Mouse (Mus musculus) neural tube, embryonic 13.5 days (tissue): ENCODE results near the gene Capn2. TPM values are rescaled to one million over a fixed set of nuclear protein-coding genes. Genes with fewer than 3 reads are reported as not detected.

Experiments used
- ATAC-seq: fragments of 200-750 bp; cut with Nextera tagmentation; 2 replicates; pipeline ENCODE4 v1.8.0; 2017; ENCODE audit warnings: low read depth, mild to moderate bottlenecking, moderate TSS enrichment, moderate library complexity
- H3K27ac ChIP-seq: fragments of 300-500 bp; sonication (generic); replicated peaks from 2 replicates; pipeline ENCODE4 v1.5.1; 2015; ENCODE audit warnings: moderate library complexity, mild to moderate bottlenecking, inconsistent platforms
- H3K27me3 ChIP-seq: fragments of 300-500 bp; sonication (generic); 2 replicates; pipeline ENCODE4 v1.6.1; 2015; ENCODE audit warnings: mild to moderate bottlenecking, inconsistent platforms
- H3K36me3 ChIP-seq: fragments of 300-500 bp; sonication (generic); 2 replicates; pipeline ENCODE4 v1.6.1; 2015; ENCODE audit warnings: mild to moderate bottlenecking, inconsistent platforms
- H3K4me1 ChIP-seq: fragments of 300-500 bp; sonication (generic); replicated peaks from 2 replicates; pipeline ENCODE4 v1.6.1; 2015; ENCODE audit warnings: inconsistent platforms
- H3K4me2 ChIP-seq: fragments of 300-500 bp; sonication (generic); 2 replicates; pipeline ENCODE4 v1.6.1; 2015; ENCODE audit warnings: inconsistent platforms, mild to moderate bottlenecking, moderate library complexity
- H3K4me3 ChIP-seq: fragments of 300-500 bp; sonication (generic); 2 replicates; pipeline ENCODE4 v1.5.1; 2015; ENCODE audit warnings: mild to moderate bottlenecking, inconsistent platforms
- H3K9ac ChIP-seq: fragments of 300-500 bp; sonication (generic); 2 replicates; pipeline ENCODE4 v1.6.1; 2015; ENCODE audit warnings: moderate library complexity, mild to moderate bottlenecking, inconsistent platforms
- H3K9me3 ChIP-seq: fragments of 300-500 bp; sonication (generic); 2 replicates; pipeline ENCODE4 v1.6.1; 2016; ENCODE audit warnings: inconsistent platforms
- WGBS: fragments of 180-500 bp; shearing (Covaris S2); methylation state at CpG from one replicate; pipeline ENCODE4 v1.1.7; 2015; 5-methylcytosine and 5-hydroxymethylcytosine counted together
- polyA plus RNA-seq: library from polyadenylated mRNA; unstranded; fragments of >200 nt; fragmentation: Nextera tagmentation; extraction: Ambion mirVana; gene quantifications from 2 replicates; pipeline ENCODE4 v1.2.1, GENCODE M21; 2015

The Capn2 gene
- polyA plus RNA-seq, 1 experiment from 2014 or later, result 95.5 TPM

DNA sequence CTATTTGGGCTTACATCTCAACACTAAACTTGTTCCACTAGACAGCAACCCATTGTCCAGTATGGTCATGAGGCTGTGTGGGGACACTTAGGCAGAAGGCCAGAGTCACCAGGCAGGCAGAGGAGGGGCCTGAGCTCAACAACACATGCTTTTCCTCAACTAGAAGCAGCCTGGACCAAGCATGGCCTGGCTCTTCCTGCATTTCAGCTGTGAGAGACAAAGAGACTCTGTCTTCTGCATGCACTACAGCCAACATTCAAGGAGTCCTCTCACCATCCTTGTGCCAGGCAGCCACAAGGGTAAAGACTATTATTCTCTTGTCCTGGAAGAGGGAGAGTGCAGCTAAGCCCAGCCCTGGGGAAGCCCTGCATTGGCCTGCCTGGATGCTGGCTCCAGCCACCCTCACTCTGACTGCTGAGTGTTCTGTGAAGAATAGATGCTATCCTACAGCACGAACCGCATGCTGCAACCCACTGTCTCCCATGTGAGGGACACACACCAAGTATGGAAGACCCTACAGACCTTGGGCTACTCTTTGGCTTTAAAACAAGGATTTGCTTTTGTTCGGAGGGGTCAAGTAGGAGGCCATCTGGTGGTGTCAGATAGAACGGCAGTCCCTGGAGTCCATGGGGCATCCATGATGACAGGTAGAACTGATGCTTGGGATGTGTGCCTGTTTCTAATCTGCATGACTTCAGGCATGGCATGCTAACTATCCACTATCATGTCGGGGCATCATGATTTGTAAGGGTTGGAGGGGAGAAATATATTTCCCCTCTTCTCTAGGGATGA is 42.2 kb downstream of the Capn2 start:
- no peak overlapping the region for H3K9ac ChIP-seq
- 83% methylated on average over 5 of the region's 5 CpGs for WGBS
- H3K27ac ChIP-seq, result no peak overlapping the region
- no peak overlapping the region for H3K4me2 ChIP-seq
- H3K9me3 ChIP-seq, result no peaks in the 10 kb centered on the region
- H3K4me1 ChIP-seq, result no peaks in the 10 kb centered on the region
- H3K27me3 ChIP-seq, result no peaks in the 10 kb centered on the region
- H3K4me3 ChIP-seq, result no peak overlapping the region
- H3K36me3 ChIP-seq, result peaks cover 97% of the 10 kb centered on the region
- ATAC-seq, result no peak

DNA sequence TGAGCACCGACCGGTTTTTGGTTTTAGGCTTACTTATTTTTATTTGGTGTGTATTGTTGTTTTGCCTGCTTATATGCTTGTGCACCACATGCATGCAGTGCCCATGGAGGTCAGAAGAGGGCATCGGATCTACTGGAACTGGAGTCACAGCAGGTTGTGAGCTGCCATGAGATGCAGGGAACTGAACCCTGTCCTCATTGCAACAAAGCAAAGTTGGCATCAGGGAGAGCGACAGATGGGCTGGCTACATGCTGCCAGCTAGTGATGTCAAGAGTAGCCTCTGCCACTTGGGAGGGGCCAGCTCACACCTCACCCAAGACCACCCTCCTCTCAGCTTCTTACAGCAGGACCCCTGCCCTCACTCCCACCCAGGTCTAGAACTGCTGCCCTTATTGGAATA is 51.4 kb downstream of the Capn2 start:
- no peak for ATAC-seq
- H3K4me2 ChIP-seq, result no peak overlapping the region

DNA sequence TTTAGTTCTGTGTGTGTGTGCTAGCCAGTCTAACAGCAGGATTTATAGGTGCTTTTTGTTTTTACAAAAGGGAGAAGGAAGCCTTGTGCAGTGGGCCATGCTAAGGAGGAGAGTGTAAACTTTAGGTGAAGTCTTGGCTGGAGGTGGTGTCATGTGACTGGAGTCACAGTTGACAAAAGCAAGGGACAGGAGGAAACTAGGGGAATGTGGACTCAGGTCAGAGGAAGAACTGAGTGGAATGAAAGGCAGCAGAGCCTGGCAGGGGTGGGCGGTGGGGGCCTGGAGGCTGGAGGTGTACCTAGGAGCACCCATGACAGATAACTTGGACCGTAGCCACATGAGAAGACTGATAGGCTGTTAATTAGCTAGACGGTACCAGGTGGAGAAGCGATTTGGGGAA is 52.1 kb downstream of the Capn2 start:
- Histone ChIP-seq H3K4me2 (no peak overlapping the region), H3K27me3 (no peaks in the 10 kb centered on the region), H3K36me3 (peaks cover 49% of the 10 kb centered on the region), H3K4me1 (peaks cover 23% of the 10 kb centered on the region), H3K9me3 (no peaks in the 10 kb centered on the region), H3K9ac (no peak overlapping the region), H3K27ac (peak overlapping the region; percentile 14; the same call in 1 of the 2 replicates), H3K4me3 (no peak overlapping the region)
- WGBS, result 60% methylated on average over 4 of the region's 4 CpGs
- peak; percentile 41; the same call in 1 of the 2 replicates for ATAC-seq

More for the DNA sequence above, 51.4 kb downstream of the Capn2 start:
- 87% methylated on average over 4 of the region's 4 CpGs for WGBS
- no peaks in the 10 kb centered on the region for H3K27me3 ChIP-seq
- peaks cover 16% of the 10 kb centered on the region for H3K4me1 ChIP-seq
- H3K4me3 ChIP-seq, result no peak overlapping the region
- H3K9ac ChIP-seq, result no peak overlapping the region
- H3K27ac ChIP-seq, result peak overlapping the region; percentile 14; the same call in 1 of the 2 replicates
- no peaks in the 10 kb centered on the region for H3K9me3 ChIP-seq
- peaks cover 52% of the 10 kb centered on the region for H3K36me3 ChIP-seq

DNA sequence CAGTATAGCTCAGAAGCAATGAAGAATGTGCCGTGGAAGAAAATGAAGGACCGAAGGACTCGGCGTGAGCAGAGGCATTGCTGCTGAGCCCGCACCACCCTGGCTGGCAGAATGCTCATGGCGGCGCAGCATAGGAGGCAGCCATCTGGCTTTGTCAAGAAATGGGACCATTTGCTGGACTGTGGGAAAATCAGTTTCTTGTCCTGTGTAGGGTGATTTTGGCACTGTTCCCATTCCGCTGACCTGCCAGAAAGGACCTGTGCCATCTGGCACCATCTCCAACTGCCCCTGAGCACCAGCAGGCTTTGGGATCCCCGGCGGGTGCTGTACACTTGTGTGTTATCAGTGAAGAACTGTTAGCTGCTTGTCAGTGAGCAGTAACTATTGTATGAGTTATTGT is 55.6 kb downstream of the Capn2 start:
- ATAC-seq, result peak; percentile 49; the same call in 1 of the 2 replicates
- H3K27ac ChIP-seq, result peak overlapping the region; percentile 68
- H3K9ac ChIP-seq, result no peak overlapping the region
- H3K27me3 ChIP-seq, result no peaks in the 10 kb centered on the region
- H3K4me2 ChIP-seq, result no peak overlapping the region
- H3K4me1 ChIP-seq, result peaks cover 40% of the 10 kb centered on the region
- H3K9me3 ChIP-seq, result no peaks in the 10 kb centered on the region
- WGBS, result 58% methylated on average over 10 of the region's 10 CpGs
- no peak overlapping the region for H3K4me3 ChIP-seq
- H3K36me3 ChIP-seq, result peaks cover 29% of the 10 kb centered on the region

- H3K4me1 ChIP-seq, result peaks cover 40% of the 10 kb centered on the region
- 69% methylated on average over 7 of the region's 7 CpGs for WGBS
- peak overlapping the region; percentile 68 for H3K27ac ChIP-seq
- H3K9me3 ChIP-seq, result no peaks in the 10 kb centered on the region
- peaks cover 27% of the 10 kb centered on the region for H3K36me3 ChIP-seq
- no peak overlapping the region for H3K4me3 ChIP-seq
- H3K27me3 ChIP-seq, result no peaks in the 10 kb centered on the region
- no peak overlapping the region for H3K4me2 ChIP-seq
- ATAC-seq, result no peak
- no peak overlapping the region for H3K9ac ChIP-seq
These were observed 56.1 kb downstream of the Capn2 start for GRCm38 (mm10) chr1:182461261-182461660.

DNA sequence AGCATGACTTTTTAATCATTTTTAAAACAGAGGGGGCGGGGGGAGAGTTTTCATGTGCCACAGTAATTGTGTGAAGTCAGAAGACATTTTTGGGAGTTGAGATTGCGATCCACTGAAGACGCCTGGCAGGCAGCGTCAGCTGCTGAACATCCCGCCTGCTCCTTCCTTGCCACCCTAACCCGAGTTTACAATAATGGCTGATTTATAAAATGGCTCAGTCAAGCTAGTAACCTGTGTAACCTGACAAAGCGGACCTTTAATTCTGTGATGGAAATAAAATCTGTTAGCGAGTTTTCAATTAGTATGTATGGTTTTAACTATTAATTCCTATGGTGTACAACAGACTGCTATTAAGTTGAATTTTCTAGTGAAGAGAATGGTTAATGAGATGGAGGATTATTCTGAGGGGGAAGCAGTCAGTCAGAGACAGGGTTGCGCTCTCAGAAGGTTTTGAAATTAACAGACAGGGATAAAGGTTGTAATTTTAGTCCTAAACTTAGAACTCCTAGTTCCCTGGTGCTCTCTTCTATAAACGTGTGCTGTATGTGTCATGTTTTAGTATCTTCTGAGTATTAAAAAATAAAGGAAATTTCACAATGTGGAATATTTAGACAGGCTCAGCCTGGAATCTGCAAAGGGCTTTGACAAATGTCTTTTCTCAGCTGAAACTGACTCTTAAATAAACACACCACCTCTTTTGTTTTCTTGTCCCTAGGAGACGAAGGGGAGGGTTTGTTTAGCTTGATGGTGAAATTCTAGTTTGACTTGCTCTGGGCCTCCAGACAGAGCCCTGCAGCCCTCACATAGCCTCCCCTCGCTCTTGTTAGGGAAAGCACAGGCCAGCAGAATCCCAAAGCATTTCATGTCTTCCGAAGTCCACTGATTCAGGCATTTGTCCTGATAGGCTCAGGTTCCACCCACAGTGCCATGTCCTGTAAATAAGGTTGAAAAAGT is 56.8 kb downstream of the Capn2 start:
- H3K4me2 ChIP-seq, result no peak overlapping the region
- no peaks in the 10 kb centered on the region for H3K9me3 ChIP-seq
- ATAC-seq, result no peak
- peak overlapping the region; percentile 68 for H3K27ac ChIP-seq
- H3K36me3 ChIP-seq, result peaks cover 31% of the 10 kb centered on the region
- peaks cover 35% of the 10 kb centered on the region for H3K4me1 ChIP-seq
- no peak overlapping the region for H3K9ac ChIP-seq
- H3K4me3 ChIP-seq, result no peak overlapping the region
- H3K27me3 ChIP-seq, result no peaks in the 10 kb centered on the region
- WGBS, result 73% methylated on average over 13 of the region's 13 CpGs

- Histone ChIP-seq H3K9me3 (no peaks in the 10 kb centered on the region), H3K36me3 (peaks cover 41% of the 10 kb centered on the region), H3K4me3 (no peak overlapping the region), H3K27ac (peak overlapping the region; percentile 68; the same call in 1 of the 2 replicates), H3K4me1 (peaks cover 31% of the 10 kb centered on the region), H3K27me3 (no peaks in the 10 kb centered on the region), H3K4me2 (no peak overlapping the region), H3K9ac (no peak overlapping the region)
- WGBS, result 86% methylated on average over 8 of the region's 8 CpGs
- ATAC-seq, result no peak
These were observed 58.0 kb downstream of the Capn2 start for GRCm38 (mm10) chr1:182459436-182459835.

DNA sequence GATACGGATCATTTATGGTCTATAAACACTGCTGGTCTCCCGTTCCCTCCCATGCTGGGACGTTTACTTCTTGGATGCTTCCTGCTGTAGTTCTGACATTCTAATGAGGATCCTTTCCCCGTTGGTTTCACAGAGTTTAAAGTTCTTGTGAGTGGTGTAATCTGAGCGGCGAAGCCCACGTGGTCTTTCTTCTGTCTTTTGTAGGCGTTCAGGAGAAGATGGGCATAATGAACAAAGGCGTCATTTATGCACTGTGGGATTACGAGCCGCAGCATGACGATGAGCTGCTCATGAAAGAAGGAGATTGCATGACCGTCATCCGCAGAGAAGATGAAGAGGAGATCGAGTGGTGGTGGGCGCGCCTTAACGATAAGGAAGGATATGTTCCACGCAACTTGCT is 58.9 kb downstream of the Capn2 start:
- peaks cover 48% of the 10 kb centered on the region for H3K36me3 ChIP-seq
- H3K4me2 ChIP-seq, result no peak overlapping the region
- H3K4me1 ChIP-seq, result peaks cover 31% of the 10 kb centered on the region
- no peaks in the 10 kb centered on the region for H3K27me3 ChIP-seq
- no peak for ATAC-seq
- WGBS, result 54% methylated on average over 19 of the region's 19 CpGs
- H3K27ac ChIP-seq, result no peak overlapping the region
- H3K4me3 ChIP-seq, result no peak overlapping the region
- H3K9ac ChIP-seq, result no peak overlapping the region
- H3K9me3 ChIP-seq, result no peaks in the 10 kb centered on the region

- Histone ChIP-seq H3K4me3 (no peak overlapping the region), H3K36me3 (peaks cover 48% of the 10 kb centered on the region), H3K4me1 (peaks cover 14% of the 10 kb centered on the region), H3K27ac (no peak overlapping the region), H3K9ac (no peak overlapping the region), H3K4me2 (no peak overlapping the region), H3K9me3 (no peaks in the 10 kb centered on the region), H3K27me3 (no peaks in the 10 kb centered on the region)
- WGBS, result 94% methylated on average over 2 of the region's 2 CpGs
- ATAC-seq, result no peak
These were observed 62.3 kb downstream of the Capn2 start for GRCm38 (mm10) chr1:182455080-182455479.

- Histone ChIP-seq H3K9me3 (no peaks in the 10 kb centered on the region), H3K4me3 (no peak overlapping the region), H3K27me3 (no peaks in the 10 kb centered on the region), H3K27ac (no peak overlapping the region), H3K9ac (no peak overlapping the region), H3K4me1 (no peaks in the 10 kb centered on the region), H3K36me3 (peaks cover 56% of the 10 kb centered on the region), H3K4me2 (no peak overlapping the region)
- WGBS, result 90% methylated on average over 4 of the region's 4 CpGs
- no peak for ATAC-seq
These were observed 64.9 kb downstream of the Capn2 start for GRCm38 (mm10) chr1:182452473-182452872.

DNA sequence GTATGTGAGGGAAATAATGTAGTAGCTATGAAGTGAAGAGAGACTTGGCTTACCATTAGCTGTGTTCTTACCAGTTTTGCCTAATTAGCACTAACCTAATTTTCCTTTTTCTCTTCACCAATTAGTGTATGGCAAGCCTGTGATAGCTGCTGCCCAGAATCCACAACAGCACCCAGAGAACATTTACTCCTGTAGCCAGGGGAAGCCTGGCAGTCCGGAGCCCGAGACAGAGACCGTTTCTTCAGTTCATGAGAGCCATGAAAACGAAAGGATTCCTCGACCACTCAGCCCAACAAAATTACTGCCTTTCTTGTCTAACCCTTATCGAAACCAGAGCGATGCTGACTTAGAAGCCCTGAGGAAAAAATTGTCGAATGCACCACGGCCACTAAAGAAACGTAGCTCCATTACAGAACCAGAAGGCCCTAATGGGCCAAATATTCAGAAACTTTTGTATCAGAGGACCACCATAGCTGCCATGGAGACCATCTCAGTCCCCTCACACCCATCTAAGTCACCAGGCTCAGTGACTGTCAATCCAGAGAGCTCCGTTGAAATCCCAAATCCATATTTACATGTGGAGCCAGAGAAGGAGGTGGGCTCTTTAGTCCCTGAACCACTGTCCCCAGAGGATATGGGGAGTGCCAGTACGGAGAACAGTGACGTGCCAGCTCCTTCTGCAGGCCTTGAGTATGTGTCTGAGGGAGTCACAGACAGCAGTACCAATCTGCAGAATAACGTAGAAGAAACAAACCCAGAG is 69.0 kb downstream of the Capn2 start:
- 95% methylated on average over 14 of the region's 14 CpGs for WGBS
- H3K4me1 ChIP-seq, result no peaks in the 10 kb centered on the region
- H3K36me3 ChIP-seq, result peaks cover 62% of the 10 kb centered on the region
- H3K9ac ChIP-seq, result no peak overlapping the region
- H3K9me3 ChIP-seq, result no peaks in the 10 kb centered on the region
- no peak overlapping the region for H3K4me2 ChIP-seq
- ATAC-seq, result no peak
- H3K27me3 ChIP-seq, result no peaks in the 10 kb centered on the region
- no peak overlapping the region for H3K4me3 ChIP-seq
- H3K27ac ChIP-seq, result no peak overlapping the region
